Mouse (Mus musculus) kidney, adult 2 months (tissue): ENCODE data around the gene Cbx3.

Source experiments
- CTCF ChIP-seq: fragments of 200-500 bp; conservative IDR thresholded peaks from 2 replicates; pipeline ENCODE4 v1.5.1; 2011; ENCODE audit warnings: low read depth, mild to moderate bottlenecking, control low read depth, low read length, moderate library complexity, mixed read lengths; ENCODE audit not compliant: insufficient read depth, insufficient read length
- POLR2A ChIP-seq: fragments of 200-500 bp; IDR thresholded peaks from one replicate; pipeline ENCODE4 v1.6.1; 2011; ENCODE audit warnings: low read depth, low read length, control low read depth

GRCm38 (mm10) chr6:51514860-51515259 lies 44.7 kb downstream of the Cbx3 start:
- TF ChIP-seq CTCF (no peak), POLR2A (no peak)
